Mouse (Mus musculus) olfactory bulb, adult 2 months (tissue): ENCODE measurements around the gene Phldb3. TPM values are rescaled to one million over a fixed set of nuclear protein-coding genes. Genes with fewer than 3 reads are reported as not detected.

Source experiments
- H3K27ac ChIP-seq: fragments of 200-500 bp; 2 replicates; pipeline ENCODE4 v1.5.1; 2012; ENCODE audit warnings: low read depth, low read length; ENCODE audit not compliant: insufficient read depth
- H3K4me1 ChIP-seq: fragments of 200-500 bp; 2 replicates; pipeline ENCODE4 v1.6.1; 2012; ENCODE audit warnings: low read length; ENCODE audit not compliant: control insufficient read depth, insufficient read depth
- H3K4me3 ChIP-seq: fragments of 200-500 bp; 2 replicates; pipeline ENCODE4 v1.5.1; 2012; ENCODE audit warnings: mild to moderate bottlenecking, low read depth, low read length, moderate library complexity; ENCODE audit not compliant: insufficient read depth
- CTCF ChIP-seq: fragments of 200-500 bp; IDR thresholded peaks from 2 replicates; pipeline ENCODE4 v1.5.1; 2012; ENCODE audit warnings: low read depth, mild to moderate bottlenecking, low read length, moderate library complexity; ENCODE audit not compliant: insufficient read depth
- POLR2A ChIP-seq: fragments of 200-500 bp; IDR thresholded peaks from 2 replicates; pipeline ENCODE4 v1.6.1; 2012; ENCODE audit warnings: mild to moderate bottlenecking, low read depth, low read length, moderate library complexity; ENCODE audit not compliant: insufficient read depth
- WGBS: fragments of 180-500 bp; shearing (Covaris S2); methylation state at CpG from one replicate; pipeline ENCODE4 v1.1.7; 2018; 5-methylcytosine and 5-hydroxymethylcytosine counted together
- polyA plus RNA-seq: library from polyadenylated mRNA; stranded (reverse); fragments of >200 nt; gene quantifications from 2 replicates; pipeline ENCODE4 v1.2.4, GENCODE M21; 2012; ENCODE audit warnings: low replicate concordance; ENCODE audit not compliant: missing spikeins, insufficient read depth, insufficient read length

Phldb3 gene
- not detected in 2 replicates for polyA plus RNA-seq

DNA sequence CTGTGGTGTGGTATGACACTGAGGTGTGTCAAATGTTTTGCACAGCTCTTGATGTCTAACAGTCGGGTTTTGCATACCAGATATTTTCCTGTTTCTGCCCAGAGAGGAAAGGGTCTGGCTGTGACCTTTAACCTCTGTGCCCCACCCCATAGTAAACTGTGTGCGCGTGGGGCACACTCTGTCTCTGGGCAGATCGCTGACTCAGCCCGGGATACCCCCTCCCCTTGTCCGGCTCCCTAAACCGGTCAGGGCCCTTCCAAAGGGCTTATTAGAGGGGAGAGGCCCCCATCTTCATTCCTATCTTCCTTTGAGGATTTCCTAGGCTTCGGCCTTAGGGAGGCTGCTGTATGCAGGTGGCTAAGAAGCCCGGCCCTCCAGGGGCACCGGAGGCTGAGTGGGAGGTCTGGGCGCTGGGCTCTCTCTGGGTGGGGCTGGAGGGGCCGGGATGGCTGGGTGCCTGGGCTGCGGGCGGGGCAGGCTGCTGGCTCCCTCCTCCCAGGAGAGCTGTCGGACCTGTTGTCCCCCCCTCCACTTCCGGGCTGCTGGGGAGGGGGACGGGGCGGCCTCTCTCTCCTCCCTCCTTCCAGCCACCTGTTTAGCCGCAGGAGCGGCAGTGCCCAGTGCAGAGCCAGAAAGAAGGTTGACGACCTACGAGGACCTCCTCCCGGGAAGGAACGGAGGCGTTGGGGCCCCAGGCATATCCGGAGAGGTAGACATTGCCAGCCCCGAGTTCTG is at the start of gene Phldb3:
Gene Phldb3 (plus strand): TSS at position 620 of the 735 bp plus-strand sequence.
- Histone ChIP-seq H3K4me3 (peak within 1 kb of the TSS; percentile 9; the same call in 1 of the 2 replicates), H3K27ac (no peak within 1 kb of the TSS), H3K4me1 (peaks cover 19% of the 10 kb centered on the region)
- TF ChIP-seq CTCF (no peak), POLR2A (no peak)
- 18% methylated on average over 25 of the region's 27 CpGs for WGBS

DNA sequence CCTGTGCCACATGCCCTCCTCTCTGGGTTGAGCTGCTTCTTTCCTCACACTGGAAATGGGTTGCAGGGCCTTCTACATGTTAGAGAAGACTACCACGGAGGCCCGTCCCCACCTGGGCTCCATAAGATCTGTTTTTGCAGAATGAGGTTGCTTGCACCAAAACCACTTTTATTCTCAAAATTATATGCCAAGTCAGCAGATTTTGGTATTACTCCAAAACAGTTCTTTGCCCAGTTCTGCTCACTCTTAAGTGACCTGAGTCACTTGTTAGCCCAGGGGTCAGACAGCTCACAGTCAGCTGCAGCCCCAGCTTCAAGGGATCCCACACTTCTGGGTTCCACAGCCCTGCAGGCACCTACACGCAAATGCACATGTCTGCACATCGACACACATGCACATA is 49.1 kb upstream of the Phldb3 start:
- H3K4me1 ChIP-seq = no peaks in the 10 kb centered on the region
- H3K27ac ChIP-seq = no peak overlapping the region
- no peak overlapping the region for H3K4me3 ChIP-seq
- 93% methylated on average over 4 of the region's 4 CpGs for WGBS
- no peak for TF ChIP-seq POLR2A
- no peak for TF ChIP-seq CTCF

DNA sequence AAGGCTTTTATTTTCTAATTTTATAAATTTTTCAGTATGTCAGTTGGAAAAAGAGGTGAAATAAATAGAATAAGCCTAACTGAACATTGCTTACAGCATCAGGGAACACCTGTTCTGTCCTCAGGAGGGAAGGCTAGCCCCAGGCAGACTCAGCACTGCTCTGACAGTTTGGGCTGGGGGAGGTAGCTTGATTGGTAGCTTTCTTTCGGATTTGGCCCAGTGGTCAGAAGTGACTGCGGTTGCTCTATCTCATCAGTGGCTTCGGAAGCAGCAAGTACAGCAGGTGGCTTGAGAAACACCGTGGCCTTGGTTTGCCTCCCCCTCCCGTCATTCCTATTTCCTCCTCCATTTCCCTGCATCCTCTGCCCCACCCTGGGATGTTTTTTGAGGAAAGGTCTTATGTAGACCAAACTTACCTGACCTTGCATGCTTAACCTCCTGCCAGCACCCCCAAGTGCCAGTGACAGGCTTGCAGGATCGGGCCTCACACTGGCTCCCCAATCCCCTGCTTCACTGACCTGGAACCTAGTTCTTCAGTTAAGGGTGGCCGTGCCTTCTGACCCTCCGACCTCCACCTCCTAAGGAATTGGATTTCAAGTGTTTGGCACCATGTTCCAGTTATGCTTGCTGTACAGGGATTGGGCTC is 47.2 kb upstream of the Phldb3 start:
- WGBS = 96% methylated on average over 8 of the region's 8 CpGs

DNA sequence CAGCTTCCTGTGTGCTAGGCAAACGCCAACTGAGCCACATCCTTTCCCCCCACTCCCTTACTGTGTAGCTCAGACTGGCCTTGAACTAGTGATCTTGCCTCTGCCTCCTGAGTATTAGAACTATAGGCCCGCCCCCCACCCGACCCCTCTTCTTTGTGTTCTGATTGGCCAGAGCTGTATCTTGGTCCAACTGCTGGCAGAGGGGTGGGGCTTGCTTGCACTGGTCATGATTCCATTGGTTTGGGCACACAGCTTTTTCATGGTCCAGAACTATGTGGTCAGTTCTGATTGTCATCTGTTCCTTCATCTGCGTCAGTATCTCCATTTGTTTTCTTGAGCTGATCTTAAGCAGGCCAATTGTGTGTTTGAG is 46.7 kb upstream of the Phldb3 start:
- no peak for TF ChIP-seq POLR2A
- no peak for TF ChIP-seq CTCF
- H3K27ac ChIP-seq = no peak overlapping the region
- H3K4me1 ChIP-seq = no peaks in the 10 kb centered on the region
- 88% methylated on average over 4 of the region's 4 CpGs for WGBS
- H3K4me3 ChIP-seq = no peak overlapping the region

More for the DNA sequence above, 47.2 kb upstream of the Phldb3 start:
- Histone ChIP-seq H3K27ac (no peak overlapping the region), H3K4me3 (no peak overlapping the region), H3K4me1 (no peaks in the 10 kb centered on the region)
- TF ChIP-seq CTCF (no peak), POLR2A (no peak)

DNA sequence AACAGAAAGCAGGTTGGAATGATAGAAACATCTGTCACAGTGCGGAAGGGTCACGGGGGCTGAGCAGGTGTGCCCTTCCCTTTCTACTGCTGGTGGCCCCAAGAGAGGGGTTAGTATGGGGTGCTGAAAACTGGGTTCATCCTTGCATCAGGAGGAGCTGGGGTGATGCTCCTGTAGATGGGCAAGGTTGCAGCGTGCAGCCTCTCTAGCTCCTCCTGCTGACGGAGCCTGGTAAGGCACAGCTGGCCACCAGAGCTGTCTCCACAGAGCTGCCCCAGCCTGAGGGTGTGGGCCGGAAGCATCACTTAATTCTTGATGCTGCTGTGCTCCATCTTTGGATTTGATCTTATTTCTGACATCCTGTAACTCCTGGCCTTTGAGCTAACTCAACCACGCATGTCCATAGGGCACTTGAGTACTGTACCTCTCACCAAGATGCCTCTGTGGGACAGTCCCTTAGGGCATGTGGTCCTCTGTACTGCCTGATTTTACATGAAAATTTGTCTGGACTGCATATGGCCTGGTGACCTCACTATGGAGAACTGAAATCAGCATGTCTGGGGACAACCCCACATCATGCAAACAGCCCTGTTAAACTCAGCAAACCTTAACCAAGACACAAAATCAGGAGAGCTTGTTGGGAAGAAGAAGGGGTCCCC is 45.8 kb upstream of the Phldb3 start:
- Histone ChIP-seq H3K4me1 (no peaks in the 10 kb centered on the region), H3K27ac (no peak overlapping the region), H3K4me3 (no peak overlapping the region)
- TF ChIP-seq POLR2A (no peak), CTCF (peak; percentile 86)
- 69% methylated on average over 6 of the region's 6 CpGs for WGBS

DNA sequence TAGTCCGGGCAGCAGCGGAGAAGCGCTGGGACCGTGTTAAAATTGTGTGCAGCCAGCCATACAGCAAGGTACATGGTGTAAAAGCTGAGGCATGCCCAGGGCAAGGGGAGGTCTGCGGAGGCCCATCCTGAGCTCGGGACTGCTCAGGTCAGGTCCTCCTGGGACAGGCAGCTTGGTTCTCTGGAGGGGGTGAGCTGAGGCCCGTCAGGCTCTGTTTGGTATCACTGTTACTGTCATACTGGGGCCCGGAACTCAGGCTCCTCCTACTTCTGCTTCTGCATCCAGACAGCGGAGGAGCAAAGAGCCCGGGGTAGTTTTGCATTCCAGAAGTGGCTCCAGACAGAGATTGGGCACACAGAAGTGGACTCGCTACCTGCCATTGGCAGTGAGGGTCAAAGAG is 44.9 kb upstream of the Phldb3 start:
- WGBS = 93% methylated on average over 11 of the region's 11 CpGs
- H3K27ac ChIP-seq = no peak overlapping the region
- no peaks in the 10 kb centered on the region for H3K4me1 ChIP-seq
- H3K4me3 ChIP-seq = no peak overlapping the region
- TF ChIP-seq POLR2A = no peak
- no peak for TF ChIP-seq CTCF

DNA sequence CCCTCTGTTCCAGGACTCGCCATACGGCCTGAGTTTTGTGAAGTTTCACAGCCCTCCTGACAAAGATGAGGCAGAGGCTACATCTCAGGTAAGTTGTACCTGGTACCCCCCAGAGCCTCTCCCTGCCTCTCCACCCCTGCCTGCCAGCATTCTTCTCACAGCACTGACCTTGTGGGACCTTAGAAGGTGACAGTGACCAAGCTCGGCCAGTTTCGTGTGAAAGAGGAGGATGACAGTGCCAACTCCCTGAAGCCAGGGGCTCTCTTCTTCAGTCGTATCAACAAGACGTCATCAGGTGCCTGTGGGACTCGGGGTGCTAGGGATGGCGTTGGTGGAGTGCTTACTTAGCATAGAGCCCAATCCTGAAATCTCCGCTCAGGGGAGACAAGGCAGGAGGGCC is 44.4 kb upstream of the Phldb3 start:
- WGBS = 97% methylated on average over 9 of the region's 9 CpGs
- Histone ChIP-seq H3K27ac (no peak overlapping the region), H3K4me3 (no peak overlapping the region), H3K4me1 (no peaks in the 10 kb centered on the region)
- TF ChIP-seq POLR2A (no peak), CTCF (no peak)

DNA sequence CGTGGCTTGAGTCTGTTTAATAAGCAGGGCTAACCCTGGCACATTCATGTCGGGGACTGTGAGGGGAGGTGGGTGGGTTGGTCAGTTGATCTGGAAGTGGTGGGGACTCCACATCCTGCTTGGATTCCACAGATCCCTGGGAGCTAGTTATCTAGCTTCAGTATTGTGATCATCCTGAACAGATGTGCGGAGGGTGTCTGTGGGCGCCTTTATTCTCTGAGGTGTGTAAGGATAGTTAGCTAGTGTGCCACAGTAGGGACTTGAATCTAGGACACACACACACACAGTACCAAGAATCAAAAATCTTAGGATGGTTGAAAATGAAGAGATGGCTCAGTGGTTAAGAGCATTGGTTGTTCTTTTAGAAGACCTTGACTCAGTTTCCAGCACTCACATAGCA is 42.1 kb upstream of the Phldb3 start:
- Histone ChIP-seq H3K27ac (no peak overlapping the region), H3K4me1 (no peaks in the 10 kb centered on the region), H3K4me3 (no peak overlapping the region)
- no peak for TF ChIP-seq POLR2A
- no peak for TF ChIP-seq CTCF
- WGBS = 81% methylated on average over 4 of the region's 4 CpGs

DNA sequence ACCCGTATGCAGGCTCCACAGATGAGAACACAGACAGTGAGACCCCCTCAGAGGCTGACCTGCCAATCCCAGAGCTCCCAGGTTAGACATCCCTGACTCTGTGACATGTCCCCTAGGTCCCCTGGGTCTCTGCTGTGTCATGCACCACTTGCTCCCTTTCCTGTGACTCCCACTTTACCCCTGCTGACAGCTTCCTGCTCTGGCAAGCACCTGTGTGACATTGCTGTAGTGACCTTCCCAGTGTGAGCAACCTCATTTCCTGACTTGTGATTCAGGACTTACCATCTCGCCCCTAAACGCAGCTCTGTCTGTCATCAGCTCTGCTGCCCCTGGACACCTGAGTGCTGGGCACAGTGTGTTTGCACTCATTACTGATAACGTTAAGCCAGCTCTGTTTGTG is 39.5 kb upstream of the Phldb3 start:
- TF ChIP-seq POLR2A (no peak), CTCF (no peak)
- Histone ChIP-seq H3K4me1 (no peaks in the 10 kb centered on the region), H3K4me3 (no peak overlapping the region), H3K27ac (no peak overlapping the region)
- WGBS = 83% methylated on average over 4 of the region's 4 CpGs
